Mouse (Mus musculus): ENCODE data around the gene Srpr.

DNA sequence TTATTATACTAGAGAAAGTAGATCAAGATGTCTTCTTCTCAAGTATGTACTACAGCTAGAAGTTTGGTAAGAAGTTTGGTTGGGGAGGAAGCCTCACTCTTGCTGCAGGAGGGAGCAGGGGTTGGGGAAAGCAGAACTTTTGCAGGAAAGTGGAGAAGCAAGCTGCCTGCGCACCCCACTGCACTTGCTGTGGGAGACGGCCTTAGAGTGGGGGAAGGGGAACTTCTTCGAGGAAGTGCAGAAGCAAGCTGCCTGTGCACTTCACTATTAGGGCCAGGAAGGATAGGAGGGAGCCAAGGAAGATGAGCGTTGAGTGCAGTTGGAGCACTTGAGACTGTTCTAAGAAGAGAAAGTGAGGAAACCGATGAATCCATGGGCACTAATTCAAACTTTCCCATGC lies 16.6 kb upstream of the Srpr start:
- TF ChIP-seq POLR2A (IDR thresholded peaks at IDR 0.05; ENCODE audit: control insufficient read depth, extremely low read depth, insufficient read depth, low read length, poor library complexity) (no peak), CTCF (IDR thresholded peaks at IDR 0.05; ENCODE audit: borderline replicate concordance, control insufficient read depth, extremely low read depth, insufficient read depth, low read length, poor library complexity) (no peak)

Measured in thymus, adult 2 months (tissue).